Mouse (Mus musculus): ENCODE measurements around the gene Pfdn5.
"Not testable (repeated sequence)": the region's sequence is repeated elsewhere in the genome, so short reads cannot be mapped to it uniquely, and the experiment has no call there.

The Pfdn5 gene

DNA sequence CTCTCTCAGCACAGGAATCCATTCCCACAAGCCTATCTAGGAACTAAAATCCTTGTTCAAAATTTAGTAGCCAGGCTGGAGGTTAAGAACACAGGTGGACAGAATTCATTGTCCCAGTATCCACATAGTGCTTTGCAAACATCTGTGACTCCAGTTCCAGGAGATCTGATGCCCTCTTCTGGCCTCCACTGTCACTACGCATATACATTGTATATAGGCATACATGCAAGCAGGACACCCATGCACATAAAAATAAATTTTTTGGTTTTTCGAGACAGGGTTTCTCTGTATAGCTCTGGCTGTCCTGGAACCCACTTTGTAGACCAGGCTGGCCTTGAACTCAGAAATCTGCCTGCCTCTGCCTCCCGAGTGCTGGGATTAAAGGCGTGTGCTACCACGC is 10.0 kb downstream of the Pfdn5 start:
- not testable (repeated sequence) for DNase-seq

DNA sequence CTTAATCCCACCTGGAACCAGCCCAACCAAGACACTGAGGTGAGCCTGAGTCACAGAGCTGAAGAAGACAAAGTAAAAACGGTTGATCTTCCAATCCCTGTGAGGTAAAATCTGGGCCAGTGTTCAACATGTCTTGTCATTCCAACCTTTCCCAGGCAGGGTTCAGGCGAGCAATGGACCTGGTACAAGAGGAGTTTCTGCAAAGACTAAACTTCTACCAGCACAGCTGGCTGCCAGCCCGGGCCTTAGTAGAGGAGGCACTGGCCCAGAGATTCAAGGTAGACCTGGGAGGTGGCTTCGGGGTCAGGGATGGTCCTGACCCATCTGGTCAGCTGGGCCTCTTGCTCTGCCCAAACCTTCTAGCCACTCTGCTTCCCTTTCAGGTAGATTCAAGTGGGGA is 11.0 kb downstream of the Pfdn5 start:
- no peak for DNase-seq

DNA sequence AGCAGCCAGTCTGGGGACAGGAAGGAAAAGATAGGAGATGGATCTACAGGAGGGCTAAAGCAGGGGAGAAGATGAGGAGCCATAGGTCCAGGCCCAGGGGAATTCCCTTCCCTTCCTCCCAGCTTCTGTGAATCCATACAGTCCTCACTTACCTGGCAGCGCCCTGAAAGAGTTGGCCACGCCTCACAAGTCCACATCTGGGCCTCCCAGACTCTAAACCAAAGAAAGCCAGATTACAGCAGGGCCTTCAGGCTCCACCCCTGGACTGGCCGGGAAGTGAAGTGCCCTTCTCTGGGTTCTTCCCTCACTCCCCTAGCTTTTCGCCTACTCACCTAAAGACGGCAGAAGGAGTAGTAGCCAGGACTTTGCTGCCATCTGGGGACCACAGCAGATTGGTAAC is 13.7 kb downstream of the Pfdn5 start:
- DNase-seq = no peak

DNA sequence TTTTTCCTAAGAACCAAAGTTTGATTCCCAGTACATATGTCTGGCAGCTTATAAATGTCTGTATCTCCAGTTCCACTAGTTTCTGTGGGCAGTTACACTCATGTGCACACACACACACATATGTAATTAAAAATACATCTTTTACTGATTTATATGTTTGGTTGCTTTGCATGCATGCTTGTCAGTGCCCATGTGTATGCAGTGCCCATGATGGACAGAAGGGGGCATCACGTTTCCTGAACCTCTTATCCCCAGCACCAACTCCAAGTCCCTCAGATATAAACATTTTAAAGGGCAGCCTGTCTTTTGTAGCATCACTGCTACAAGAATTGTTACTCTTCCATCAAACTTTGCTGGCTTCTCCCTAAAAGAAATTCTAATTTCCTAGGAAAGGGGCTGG is 15.7 kb downstream of the Pfdn5 start:
- no peak for DNase-seq

DNA sequence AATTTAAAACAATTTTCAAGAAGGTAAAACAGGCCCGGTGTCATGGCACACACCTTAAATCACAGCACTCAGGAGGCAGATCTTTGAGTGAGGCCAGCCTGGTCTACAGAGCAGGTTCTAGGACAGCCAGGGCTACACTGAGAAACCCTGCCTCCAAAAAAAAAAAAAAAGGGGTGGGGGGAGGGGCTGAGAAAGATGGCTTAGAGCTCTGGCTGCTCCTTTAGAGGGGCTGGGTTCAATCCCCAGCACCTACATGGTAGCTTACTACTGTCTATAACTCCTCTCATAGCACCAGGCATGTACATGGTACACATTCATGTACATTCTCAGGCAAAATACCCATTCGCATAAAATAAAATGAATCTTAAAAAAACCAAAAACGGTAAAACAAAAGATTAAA is 18.6 kb downstream of the Pfdn5 start:
- no peak for DNase-seq

DNA sequence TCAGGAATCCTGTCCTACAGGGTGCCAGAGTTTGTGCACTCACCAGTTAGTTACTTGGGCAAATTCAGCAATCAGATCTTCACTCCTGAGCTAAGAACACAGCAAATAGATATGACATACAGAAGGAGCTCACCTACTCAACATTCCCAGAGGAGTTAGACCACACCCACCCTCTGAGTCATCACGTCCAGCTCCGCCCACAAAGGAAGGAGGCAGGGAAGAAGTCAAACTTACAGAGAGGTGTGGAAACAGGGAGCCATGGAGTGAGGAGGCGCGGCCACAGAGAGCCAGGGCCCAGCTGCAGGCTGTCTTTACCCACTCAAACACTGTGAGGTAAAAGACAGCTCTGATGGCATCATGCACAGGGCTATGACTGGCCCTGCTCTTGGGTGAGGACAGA is 20.5 kb downstream of the Pfdn5 start:
- no peak for DNase-seq

DNA sequence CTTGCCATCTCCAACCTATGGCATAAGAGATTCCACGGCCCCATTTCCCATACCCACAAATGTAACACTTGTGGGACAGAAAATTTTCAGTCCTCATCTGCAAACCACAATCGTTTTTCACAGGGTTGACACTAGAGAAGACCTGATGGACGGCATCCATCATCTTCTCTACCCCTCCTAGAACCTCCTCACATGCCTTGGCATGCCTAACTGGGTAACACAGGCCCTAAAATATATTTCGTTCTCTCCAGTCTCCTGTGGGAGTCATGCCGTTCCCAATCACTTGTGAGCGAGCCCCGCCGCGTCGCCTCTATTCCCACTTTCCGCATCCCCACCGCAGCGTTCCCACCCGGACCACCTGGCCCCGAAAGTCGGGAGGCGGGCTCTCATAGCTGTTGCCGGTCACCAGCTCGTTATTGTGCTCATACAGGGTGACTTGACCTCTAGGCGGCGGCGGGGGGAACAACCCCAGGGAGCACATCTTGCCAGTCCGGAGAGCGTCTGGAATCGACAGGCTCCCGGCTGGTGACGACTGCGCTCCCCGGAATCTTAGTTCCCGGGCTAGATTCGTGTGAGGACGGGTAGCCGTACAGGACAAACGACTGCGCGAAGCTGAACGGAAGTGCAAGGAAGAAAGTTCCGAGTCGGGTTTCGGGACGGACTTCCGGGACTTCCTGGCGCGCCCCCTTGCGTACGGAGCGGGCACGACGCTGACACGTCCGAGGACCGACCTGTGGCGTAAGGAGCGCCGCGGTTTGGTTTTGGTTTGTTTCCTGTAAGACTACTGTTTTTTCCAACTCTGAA is 24.4 kb downstream of the Pfdn5 start, which contains the start of gene Aaas:
TSS of gene Aaas (minus strand) at position 634 of the 804 bp plus-strand sequence.
- peak; percentile 95 for DNase-seq

DNA sequence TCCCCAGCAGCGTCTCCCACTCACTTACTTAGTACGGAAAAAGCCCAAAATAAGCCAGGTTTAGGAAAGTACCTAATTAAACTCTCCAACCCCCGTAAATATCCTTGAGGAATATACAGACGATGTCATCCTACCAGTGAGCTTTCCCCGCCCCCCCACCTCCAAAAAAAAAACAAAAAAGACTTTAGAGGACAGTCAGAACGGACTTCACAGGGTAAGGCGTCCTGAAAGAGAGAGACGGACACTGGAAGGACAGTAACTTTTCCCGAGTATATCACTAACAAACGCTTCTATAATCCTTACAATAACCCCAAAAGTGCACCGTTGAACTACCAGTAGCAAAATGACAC is 25.0 kb downstream of the Pfdn5 start:
- DNase-seq = no peak

DNA sequence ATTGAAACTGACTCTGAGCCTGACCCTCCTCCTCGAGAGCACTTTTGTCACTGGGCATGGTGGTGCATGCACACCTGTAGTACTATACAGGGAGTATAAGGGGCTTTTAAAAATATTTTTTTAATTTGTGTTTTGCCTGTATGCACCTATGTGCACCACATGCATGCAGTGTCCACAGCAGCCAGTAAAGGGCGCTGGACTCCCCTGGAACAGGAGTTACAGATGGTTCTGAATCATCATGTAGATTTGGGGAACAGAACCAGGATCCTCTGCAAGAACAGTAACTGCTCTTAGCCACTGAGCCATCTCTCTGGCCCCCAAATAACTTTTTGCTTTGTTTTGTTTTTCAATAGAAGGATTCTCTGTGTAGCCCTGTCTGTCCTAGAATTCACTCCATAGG is 26.3 kb downstream of the Pfdn5 start:
- DNase-seq = no peak

DNA sequence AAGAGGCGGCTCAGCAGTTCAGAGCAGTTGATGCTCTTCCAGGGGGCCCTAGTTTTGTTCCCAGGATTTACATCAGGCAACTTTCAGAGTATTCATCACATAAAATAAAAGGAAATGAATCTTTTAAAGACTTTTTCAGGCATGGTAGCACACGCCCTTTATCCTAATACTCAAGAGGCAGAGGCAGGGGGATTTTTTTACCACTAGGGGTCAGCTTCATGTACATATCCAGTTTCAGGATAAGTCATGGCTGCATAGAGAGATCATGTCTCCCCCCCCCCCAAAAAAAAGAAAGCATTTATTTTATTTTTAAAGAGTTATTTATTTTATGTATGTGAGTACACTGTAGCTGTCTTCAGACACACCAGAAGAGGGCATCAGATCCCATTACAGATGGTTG is 28.1 kb downstream of the Pfdn5 start:
- no peak for DNase-seq

DNA sequence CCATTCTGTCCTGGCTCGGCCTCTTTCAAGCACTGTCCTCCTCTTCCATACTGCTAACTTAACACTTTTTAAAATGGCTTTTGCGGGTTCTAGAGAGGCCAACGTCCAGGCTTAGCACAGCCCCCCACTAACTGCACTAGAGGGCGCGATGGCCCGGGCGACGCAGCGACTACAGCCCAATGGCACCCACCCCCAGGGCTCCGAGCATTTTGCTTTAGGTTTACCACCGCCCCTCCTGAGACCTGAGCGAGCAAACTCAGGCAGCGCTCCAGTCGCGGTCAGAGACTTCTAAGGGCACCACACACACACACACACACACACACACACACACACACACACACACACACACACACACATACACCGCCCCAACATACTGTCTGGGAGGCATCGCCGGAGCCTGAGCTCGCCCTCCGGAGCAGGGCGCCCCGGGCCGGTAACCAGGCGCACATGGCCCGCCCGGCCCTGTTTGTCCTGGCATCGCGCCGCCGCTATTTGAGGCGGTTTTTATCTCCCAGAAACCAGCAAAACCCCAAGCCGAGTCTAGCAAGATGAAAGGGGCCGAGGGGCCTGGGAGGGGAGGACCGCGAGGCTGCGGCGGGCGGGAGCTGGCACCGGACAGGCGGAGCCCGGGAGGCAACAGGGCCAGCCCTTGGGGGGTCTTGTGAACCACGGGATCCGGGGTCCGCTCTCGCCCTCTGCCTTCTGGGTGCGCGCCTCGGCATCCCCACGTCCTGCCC is 29.4 kb downstream of the Pfdn5 start:
- no peak for DNase-seq

DNA sequence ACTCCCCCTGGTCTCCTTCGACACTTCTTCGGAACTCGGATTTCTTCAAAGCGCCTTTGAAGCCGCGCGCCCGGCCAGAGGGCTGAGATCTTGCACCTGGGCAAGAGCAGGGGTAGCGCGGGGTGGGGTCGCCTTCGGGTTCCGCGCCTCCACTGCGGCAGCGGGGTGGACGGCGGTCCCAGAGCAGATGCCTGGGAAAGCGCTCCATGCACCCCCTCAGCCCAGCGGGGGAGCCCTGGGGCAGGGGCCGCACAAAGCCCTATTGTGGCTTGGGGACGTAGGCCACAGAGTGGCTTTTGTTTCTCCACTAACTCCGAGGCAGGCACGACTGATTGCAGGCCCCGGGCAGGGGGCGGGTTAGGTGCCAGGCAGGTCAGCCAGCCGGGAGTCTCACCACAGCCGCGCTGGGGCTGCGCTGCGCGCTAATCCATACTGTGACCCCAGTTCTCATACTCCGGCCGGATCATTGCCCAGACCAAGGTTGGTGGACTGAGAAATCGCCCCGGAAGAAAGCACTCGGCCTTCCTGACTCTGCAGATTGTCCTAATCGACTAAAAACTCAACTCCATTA is 30.0 kb downstream of the Pfdn5 start:
- no peak for DNase-seq

DNA sequence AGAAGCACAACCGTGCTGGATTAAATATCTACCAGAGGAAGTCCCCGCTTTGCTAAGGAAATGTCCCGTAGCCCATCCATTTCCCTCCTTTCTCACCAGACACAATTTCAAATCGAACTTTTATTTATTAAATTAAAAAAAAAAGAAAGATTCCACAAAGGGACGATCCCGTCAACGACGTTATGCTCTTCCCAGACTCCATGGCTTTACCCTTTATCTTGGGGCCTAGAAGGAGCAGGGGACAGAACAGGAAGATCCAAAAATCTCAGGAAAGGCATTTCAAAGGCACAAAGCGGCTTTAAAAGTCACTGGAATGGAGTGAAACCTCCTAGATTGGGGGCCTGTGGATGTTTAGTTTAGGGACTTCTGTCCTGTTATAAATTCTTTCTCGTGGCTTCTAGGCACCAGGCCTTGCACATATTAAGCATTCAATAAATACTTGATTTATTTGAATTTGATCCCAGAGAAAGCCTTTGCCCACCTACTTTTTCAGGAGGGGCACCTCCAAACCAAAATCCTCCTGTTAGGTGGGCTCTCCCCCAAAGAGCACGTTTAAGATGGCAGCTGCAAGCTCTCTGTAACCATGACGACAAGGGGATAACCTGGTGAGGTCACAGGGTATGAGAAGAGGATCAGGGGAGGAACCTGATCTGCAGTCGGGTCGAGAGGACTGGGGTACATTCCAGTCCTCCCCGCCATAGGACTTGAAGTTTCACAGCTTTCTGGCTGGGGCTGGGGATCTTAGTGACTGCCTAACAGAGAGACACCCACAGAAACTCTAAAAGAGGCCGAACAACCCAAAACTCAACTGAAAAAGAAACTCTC is 30.8 kb downstream of the Pfdn5 start:
- DNase-seq = no peak

DNA sequence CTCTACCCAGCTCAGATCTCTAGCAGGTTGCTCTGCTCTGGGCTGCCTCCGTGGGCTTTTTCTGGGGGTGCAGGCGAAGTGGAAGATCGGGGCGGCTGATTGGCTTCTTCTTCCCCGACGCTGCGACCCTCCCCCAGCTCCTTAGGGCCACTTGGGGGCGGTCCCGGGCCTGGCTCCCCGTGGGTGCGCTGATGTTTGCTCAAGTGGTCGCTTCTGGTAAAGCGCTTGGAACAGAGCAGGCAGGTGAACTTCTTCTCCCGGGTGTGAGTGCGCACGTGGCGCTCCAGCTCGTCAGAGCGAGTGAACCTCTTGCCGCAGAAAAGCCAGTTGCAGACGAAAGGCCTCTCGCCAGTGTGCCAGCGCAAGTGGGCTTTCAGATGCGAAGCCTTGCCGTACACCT is 32.2 kb downstream of the Pfdn5 start:
- DNase-seq = no peak

DNA sequence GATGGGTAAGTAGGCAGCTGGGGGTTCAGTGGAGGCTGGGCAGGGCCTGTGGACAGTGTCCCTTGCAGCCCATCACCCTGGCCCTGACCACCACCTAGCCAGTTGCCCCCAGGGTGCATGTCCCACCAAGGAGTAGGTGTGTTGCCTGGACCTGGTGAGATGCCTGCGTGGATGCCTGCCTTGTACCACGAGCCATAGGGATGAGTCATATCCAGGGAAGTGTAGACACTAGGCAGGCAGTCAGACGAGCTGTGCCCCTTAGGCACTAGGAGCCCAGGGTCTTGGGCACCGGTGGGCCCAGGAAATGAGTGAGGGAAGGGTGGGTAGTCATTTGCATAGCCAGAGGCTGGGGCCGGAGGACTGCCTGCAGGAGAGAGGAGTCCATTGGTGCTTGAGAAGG is 32.9 kb downstream of the Pfdn5 start:
- no peak for DNase-seq

DNA sequence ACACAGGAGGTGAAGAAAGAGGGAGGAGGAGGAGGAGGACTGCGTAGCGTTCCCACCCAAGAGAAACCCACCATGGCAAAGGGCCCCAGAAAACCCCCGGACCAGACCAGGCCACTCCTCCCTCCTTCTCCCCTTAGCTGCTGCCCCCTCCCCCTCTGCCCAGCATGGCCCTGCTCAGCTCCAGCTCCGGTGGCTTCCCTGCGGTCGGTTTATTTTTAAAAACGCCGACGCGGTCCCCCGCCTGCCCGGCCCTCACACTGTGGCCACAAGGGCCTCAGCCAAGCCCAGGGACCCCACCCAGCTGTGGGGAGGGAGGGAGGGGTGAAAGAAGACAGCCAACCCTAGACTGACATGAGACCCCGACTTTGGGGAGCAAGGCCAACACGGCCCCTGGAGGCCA is 36.7 kb downstream of the Pfdn5 start:
- DNase-seq = no peak

DNA sequence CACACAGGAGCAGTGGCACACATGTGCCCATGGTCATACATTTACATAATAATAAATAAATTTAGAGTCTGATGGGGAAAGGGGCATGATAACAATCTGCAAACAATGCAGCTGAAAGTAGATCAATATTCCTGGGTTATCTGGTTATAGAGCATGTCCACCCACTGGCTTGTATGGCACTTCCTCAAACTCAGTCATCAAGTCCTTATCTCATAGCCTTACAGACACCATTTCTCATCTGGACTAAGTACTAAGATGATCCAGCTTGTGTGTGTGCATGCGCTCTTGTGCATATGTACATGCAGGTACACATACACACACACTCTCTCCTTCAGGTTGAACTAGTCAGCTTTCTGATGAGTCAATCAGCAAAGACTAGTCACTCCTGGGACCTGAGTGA is 38.8 kb downstream of the Pfdn5 start:
- DNase-seq = no peak

DNA sequence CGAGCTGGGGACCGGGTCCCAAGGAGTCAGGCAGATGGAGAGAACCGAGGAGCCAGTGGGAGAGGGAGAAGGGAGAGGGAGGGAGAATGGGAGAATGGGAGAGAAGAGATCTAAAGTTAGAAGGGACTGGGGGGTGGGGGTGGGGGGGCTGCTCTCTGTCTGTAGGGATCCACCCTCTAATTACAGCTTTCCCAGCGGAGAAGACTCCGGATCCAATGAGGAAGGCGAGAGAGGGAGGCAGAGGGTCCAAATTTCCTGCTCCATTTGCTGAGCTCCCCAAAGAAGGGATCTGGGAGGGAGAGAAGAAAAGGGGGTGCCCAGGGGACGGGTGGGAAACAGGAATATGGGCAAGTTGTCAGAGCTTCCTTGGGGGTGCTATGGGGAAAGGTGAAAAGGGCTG is 40.3 kb downstream of the Pfdn5 start:
- DNase-seq = no peak

DNA sequence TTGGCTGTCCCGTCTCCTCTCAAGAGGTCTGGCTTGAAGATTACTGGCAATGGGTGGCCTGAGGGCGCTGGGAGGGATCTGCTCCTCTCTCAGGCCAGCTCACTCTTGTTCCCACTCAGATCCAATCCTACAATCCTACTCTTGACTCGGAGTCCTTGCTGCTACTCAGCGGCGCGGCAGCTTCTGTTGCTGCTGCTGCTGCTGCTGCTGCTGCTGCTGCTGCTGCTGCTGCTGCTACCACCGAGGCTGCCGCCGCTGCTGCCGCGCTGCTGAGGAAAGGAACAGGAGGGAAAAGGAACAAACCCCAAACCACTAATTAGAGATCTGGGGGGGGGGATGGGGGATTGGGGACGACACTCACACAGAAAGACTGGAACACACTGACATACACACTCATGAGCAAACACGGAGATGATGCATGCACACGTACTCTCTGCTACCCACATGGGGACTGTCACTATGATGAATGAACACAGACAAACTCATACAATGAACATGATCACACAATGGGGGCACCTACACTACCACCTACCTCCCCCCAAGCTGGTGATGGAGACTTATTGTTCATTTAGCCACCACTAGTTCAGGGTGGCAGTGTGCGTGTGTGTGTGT is 40.9 kb downstream of the Pfdn5 start, which contains the start of gene Sp7:
TSS of gene Sp7 (minus strand) at position 450 of the 612 bp plus-strand sequence.
- DNase-seq = no peak

DNA sequence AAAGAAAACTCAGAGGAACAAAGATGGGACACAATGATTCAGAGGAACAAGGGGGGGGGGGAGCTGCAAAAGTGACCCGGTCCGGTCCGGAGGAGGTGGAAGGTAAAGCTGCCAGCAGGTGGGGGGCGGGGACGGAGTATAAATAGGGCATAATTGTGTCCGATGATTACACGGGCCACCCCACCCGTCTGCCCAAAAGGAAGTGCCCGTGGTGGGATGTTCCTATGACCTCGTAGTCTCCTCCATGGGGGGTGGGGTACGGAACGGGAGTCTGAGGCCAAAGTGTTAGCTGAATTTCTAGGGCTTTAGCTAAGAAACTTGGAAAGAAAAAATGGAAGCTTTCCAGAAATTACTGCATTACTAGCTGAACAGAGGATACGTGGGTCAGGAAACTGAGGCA is 44.1 kb downstream of the Pfdn5 start:
- no peak for DNase-seq

DNA sequence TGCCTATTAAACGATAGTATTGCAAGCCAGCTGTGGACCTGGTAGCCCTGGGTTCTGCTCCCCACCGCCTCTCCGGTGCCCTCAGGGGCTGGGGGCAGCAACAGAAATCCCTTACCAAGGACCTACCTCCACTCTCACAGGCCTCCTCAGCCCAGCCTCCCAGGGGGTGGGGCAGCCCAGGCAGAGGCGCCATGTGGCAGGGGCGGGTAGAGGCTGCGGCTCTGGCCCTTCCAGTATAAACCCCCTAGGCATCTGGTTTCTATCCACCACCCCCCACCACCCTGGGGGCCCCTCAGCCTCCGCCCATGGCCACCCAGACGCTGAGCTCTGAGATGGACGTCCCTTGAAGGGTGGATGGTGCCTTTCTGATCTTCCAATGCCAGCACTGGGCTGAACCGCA is 44.8 kb downstream of the Pfdn5 start:
- DNase-seq = no peak

DNA sequence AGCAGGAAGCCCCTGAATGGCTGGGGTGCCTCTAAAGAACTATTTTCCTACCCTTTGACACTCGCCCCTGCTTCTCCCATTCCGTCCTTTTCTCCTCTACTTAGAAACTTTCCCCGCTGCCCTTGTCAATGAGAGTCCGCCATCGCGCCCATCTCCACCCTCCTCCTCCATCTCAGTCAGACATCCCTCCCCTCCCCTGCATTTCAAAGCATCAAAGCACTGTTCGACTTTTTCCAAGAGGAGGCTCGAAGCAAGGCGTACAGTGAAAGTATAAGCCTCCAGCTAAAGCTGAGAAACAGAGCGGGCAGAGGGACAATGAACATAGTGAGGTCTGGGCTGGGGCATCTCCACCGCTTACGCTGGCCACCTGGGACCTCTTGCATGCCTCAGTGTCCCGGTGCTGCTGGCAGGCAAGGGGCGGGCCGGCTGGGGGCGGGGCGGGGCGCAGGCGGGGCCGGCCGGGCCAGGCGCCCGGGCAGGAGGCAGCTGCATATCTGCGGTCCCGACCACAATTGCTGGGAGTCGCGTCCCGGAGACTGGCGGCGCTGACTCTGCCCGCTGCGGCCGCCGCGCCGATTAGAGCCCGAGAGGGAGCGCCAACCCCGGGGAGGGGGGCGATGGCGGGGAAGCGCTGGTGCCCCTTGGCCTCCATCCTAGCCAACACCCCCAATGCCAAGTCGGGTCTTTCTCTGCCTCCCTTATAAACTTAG is 50.7 kb downstream of the Pfdn5 start:
- no peak for DNase-seq

Data from cerebellum, adult 8-10 months (tissue).